Mouse (Mus musculus) limb, embryonic 15.5 days (tissue): ENCODE data around the gene Zfp106. TPM values are rescaled to one million over a fixed set of nuclear protein-coding genes. Genes with fewer than 3 reads are reported as not detected.

Experiments used
- ATAC-seq: fragments of 200-750 bp; cut with Nextera tagmentation; 2 replicates; pipeline ENCODE4 v1.8.0; 2017; ENCODE audit warnings: low read depth, moderate TSS enrichment; ENCODE audit not compliant: insufficient number of reproducible peaks, low FRiP score, low TSS enrichment
- H3K27ac ChIP-seq: fragments of 300-500 bp; sonication (generic); 2 replicates; pipeline ENCODE4 v1.5.1; 2015; ENCODE audit warnings: moderate library complexity, mild to moderate bottlenecking, inconsistent platforms
- H3K27me3 ChIP-seq: fragments of 300-500 bp; sonication (generic); 2 replicates; pipeline ENCODE4 v1.6.1; 2015; ENCODE audit warnings: inconsistent platforms
- H3K36me3 ChIP-seq: fragments of 300-500 bp; sonication (generic); 2 replicates; pipeline ENCODE4 v1.6.1; 2015; ENCODE audit warnings: inconsistent platforms
- H3K4me1 ChIP-seq: fragments of 300-500 bp; sonication (generic); 2 replicates; pipeline ENCODE4 v1.6.1; 2015; ENCODE audit warnings: inconsistent platforms
- H3K4me2 ChIP-seq: fragments of 300-500 bp; sonication (generic); 2 replicates; pipeline ENCODE4 v1.6.1; 2015; ENCODE audit warnings: mild to moderate bottlenecking, inconsistent platforms
- H3K4me3 ChIP-seq: fragments of 300-500 bp; sonication (generic); 2 replicates; pipeline ENCODE4 v1.5.1; 2015; ENCODE audit warnings: mild to moderate bottlenecking, inconsistent platforms
- H3K9ac ChIP-seq: fragments of 300-500 bp; sonication (generic); 2 replicates; pipeline ENCODE4 v1.6.1; 2015; ENCODE audit warnings: inconsistent platforms
- H3K9me3 ChIP-seq: fragments of 300-500 bp; sonication (generic); 2 replicates; pipeline ENCODE4 v1.6.1; 2016; ENCODE audit warnings: inconsistent platforms
- WGBS: fragments of 180-500 bp; shearing (Covaris S2); methylation state at CpG from one replicate; pipeline ENCODE4 v1.1.7; 2015; 5-methylcytosine and 5-hydroxymethylcytosine counted together
- polyA plus RNA-seq: library from polyadenylated mRNA; unstranded; fragments of >200 nt; fragmentation: Nextera tagmentation; extraction: Ambion mirVana; gene quantifications from 2 replicates; pipeline ENCODE4 v1.2.1, GENCODE M21; 2015

Gene Zfp106
- polyA plus RNA-seq, 1 experiment from 2014 or later = 47.7 TPM

GRCm38 (mm10) chr2:120464732-120465396, 98.8 kb downstream of the Zfp106 start:
- Histone ChIP-seq H3K4me3 (no peak overlapping the region), H3K27ac (no peak overlapping the region), H3K4me1 (no peaks in the 10 kb centered on the region), H3K4me2 (no peak overlapping the region), H3K9me3 (no peaks in the 10 kb centered on the region), H3K27me3 (no peaks in the 10 kb centered on the region), H3K36me3 (no peaks in the 10 kb centered on the region), H3K9ac (no peak overlapping the region)
- no peak; the same call in 1 of the 2 replicates for ATAC-seq
- 94% methylated on average over 2 of the region's 2 CpGs for whole genome bisulfite sequencing

GRCm38 (mm10) chr2:120464091-120464490, 99.6 kb downstream of the Zfp106 start:
- Histone ChIP-seq H3K4me1 (no peaks in the 10 kb centered on the region), H3K9me3 (no peaks in the 10 kb centered on the region), H3K4me2 (no peak overlapping the region), H3K27ac (no peak overlapping the region), H3K36me3 (no peaks in the 10 kb centered on the region), H3K27me3 (no peaks in the 10 kb centered on the region), H3K4me3 (no peak overlapping the region), H3K9ac (no peak overlapping the region)
- WGBS = 76% methylated on average over 8 of the region's 8 CpGs
- no peak for ATAC-seq

- Histone ChIP-seq H3K27ac (no peak overlapping the region), H3K4me1 (no peaks in the 10 kb centered on the region), H3K36me3 (no peaks in the 10 kb centered on the region), H3K9me3 (no peaks in the 10 kb centered on the region), H3K27me3 (no peaks in the 10 kb centered on the region), H3K4me3 (no peak overlapping the region), H3K4me2 (no peak overlapping the region), H3K9ac (no peak overlapping the region)
- WGBS = 74% methylated on average over 7 of the region's 7 CpGs
- no peak for ATAC-seq
These were observed 100.3 kb downstream of the Zfp106 start for GRCm38 (mm10) chr2:120463328-120463727.

- Histone ChIP-seq H3K27me3 (no peaks in the 10 kb centered on the region), H3K4me2 (no peak overlapping the region), H3K36me3 (no peaks in the 10 kb centered on the region), H3K9ac (no peak overlapping the region), H3K9me3 (no peaks in the 10 kb centered on the region), H3K4me1 (no peaks in the 10 kb centered on the region), H3K4me3 (no peak overlapping the region), H3K27ac (no peak overlapping the region)
- WGBS = 84% methylated on average over 4 of the region's 4 CpGs
- no peak for ATAC-seq
These were observed 103.4 kb downstream of the Zfp106 start for GRCm38 (mm10) chr2:120460216-120460615.

Other genes starting within 250 kb of the Zfp106 start
- 21.2 and 23.9 TPM in 2 replicates for gene Pla2g4f, start 249.7 kb downstream of the Zfp106 start, polyA plus RNA-seq
- gene Vps39, start 210.7 kb downstream of the Zfp106 start, polyA plus RNA-seq = 22.5 and 25.0 TPM in 2 replicates
- gene Ganc, start 159.9 kb downstream of the Zfp106 start, polyA plus RNA-seq = 7.8 and 9.9 TPM in 2 replicates
- gene Tmem87a, start 159.7 kb downstream of the Zfp106 start, polyA plus RNA-seq = 10.3 and 11.1 TPM in 2 replicates
- 1.5 and 4.7 TPM in 2 replicates for gene Capn3, start 107.8 kb downstream of the Zfp106 start, polyA plus RNA-seq
- 56.0 and 59.7 TPM in 2 replicates for gene Snap23, start 3.8 kb upstream of the Zfp106 start, polyA plus RNA-seq
- 21.8 and 23.2 TPM in 2 replicates for gene Haus2, start 45.5 kb upstream of the Zfp106 start, polyA plus RNA-seq
- gene Lrrc57, start 45.7 kb upstream of the Zfp106 start, polyA plus RNA-seq = 24.4 and 25.4 TPM in 2 replicates
- 6.1 and 7.5 TPM in 2 replicates for gene Stard9, start 65.3 kb upstream of the Zfp106 start, polyA plus RNA-seq